Mouse (Mus musculus) gastrocnemius, postnatal 10 days (tissue): ENCODE measurements around the gene Mpped1. TPM values are rescaled to one million over a fixed set of nuclear protein-coding genes. Genes with fewer than 3 reads are reported as not detected.

ENCODE experiments used
- DNase-seq: peaks from one replicate; pipeline ENCODE4 v3.0.0; 2021; ENCODE audit warnings: mixed read lengths
- long read RNA-seq, 2 experiments: library from polyadenylated mRNA; stranded (forward); transcript quantifications; one replicate each; pipeline ENCODE4 v2.0.0; 2021
- total RNA-seq, 2 experiments: library from RNA; stranded (reverse); gene quantifications; 2 replicates each; pipeline ENCODE4 v1.2.3; 2021

Gene Mpped1
- under 1 TPM; 0.45 TPM for total RNA-seq
- long read RNA-seq, experiment 1, partial matches to known transcripts, result 0 of 1 reads
- long read RNA-seq, experiment 1, other reads (novel, unspliced or antisense), result 1 of 1 reads
- long read RNA-seq, experiment 2, result 0 reads

GRCm38 (mm10) chr15:83779387-83779786 lies at the start of gene Mpped1:
Gene Mpped1, plus strand, starts transcription at chr15:83779467.
- no peak for DNase-seq

- DNase-seq, result no peak
Observed at GRCm38 (mm10) chr15:83740676-83741422, 38.4 kb upstream of the Mpped1 start.

GRCm38 (mm10) chr15:83742018-83742417 lies 37.2 kb upstream of the Mpped1 start:
- DNase-seq, result no peak

GRCm38 (mm10) chr15:83746311-83746710 lies 33.0 kb upstream of the Mpped1 start:
- DNase-seq, result no peak

- no peak for DNase-seq
Observed at GRCm38 (mm10) chr15:83748986-83749385, 30.3 kb upstream of the Mpped1 start.

GRCm38 (mm10) chr15:83749436-83749835 lies 29.8 kb upstream of the Mpped1 start:
- no peak for DNase-seq

- DNase-seq, result peak; percentile 21
Observed at GRCm38 (mm10) chr15:83756742-83757141, 22.5 kb upstream of the Mpped1 start.

GRCm38 (mm10) chr15:83758958-83759357 lies 20.3 kb upstream of the Mpped1 start:
- no peak for DNase-seq

GRCm38 (mm10) chr15:83760683-83761082 lies 18.6 kb upstream of the Mpped1 start:
- peak; percentile 57 for DNase-seq

- no peak for DNase-seq
Observed at GRCm38 (mm10) chr15:83761512-83761911, 17.8 kb upstream of the Mpped1 start.

GRCm38 (mm10) chr15:83765388-83766029 lies 13.8 kb upstream of the Mpped1 start:
- DNase-seq, result no peak

GRCm38 (mm10) chr15:83771346-83772053 lies 7.8 kb upstream of the Mpped1 start:
- DNase-seq, result no peak

- DNase-seq, result peak; percentile 74
Observed at GRCm38 (mm10) chr15:83772460-83772859, 6.8 kb upstream of the Mpped1 start.

GRCm38 (mm10) chr15:83772953-83773352 lies 6.3 kb upstream of the Mpped1 start:
- no peak for DNase-seq

- DNase-seq, result no peak
Observed at GRCm38 (mm10) chr15:83774922-83775321, 4.3 kb upstream of the Mpped1 start.

GRCm38 (mm10) chr15:83776265-83777000 lies 2.8 kb upstream of the Mpped1 start:
- no peak for DNase-seq

GRCm38 (mm10) chr15:83777476-83777875 lies 1.8 kb upstream of the Mpped1 start:
- no peak for DNase-seq

- no peak for DNase-seq
Observed at GRCm38 (mm10) chr15:83779855-83780740, 831 bp downstream of the Mpped1 start.

- DNase-seq, result no peak
Observed at GRCm38 (mm10) chr15:83781304-83781703, 2.0 kb downstream of the Mpped1 start.

- DNase-seq, result no peak
Observed at GRCm38 (mm10) chr15:83782284-83782683, 3.0 kb downstream of the Mpped1 start.

GRCm38 (mm10) chr15:83784772-83785171 lies 5.5 kb downstream of the Mpped1 start:
- DNase-seq, result no peak
